Mouse (Mus musculus) Muller cell, postnatal 12 days (primary cell): ENCODE data around the gene Onecut1.

Source experiments
- DNase-seq: peaks from one replicate; pipeline ENCODE4 v3.0.0-alpha.2; 2015; ENCODE audit errors: inconsistent ontology term

Onecut1 gene

DNA sequence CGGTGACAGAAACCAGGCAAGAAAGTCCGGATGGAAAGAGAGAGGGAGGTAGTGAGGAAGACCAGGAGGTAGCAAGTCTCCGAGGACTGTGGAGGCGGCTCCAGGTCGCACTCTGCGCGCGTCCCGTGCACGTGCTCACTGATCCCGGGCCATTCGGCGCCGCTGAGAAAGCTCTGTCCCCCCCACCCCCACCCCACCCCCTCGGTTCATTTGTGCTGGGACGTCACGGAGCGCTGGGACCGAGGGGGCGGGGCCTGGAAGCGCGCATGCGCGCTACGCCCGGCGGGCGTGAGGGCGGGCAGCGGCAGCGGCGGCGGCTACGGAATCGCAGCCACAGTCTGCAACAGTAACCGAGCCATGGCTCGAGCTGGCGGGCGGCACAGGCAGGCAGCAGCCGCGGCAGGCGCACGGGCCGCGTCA lies at the start of gene Onecut1:
Gene Onecut1 (plus strand): TSS at position 361 of the 420 bp plus-strand sequence.
- peak; percentile 69 for DNase-seq

DNA sequence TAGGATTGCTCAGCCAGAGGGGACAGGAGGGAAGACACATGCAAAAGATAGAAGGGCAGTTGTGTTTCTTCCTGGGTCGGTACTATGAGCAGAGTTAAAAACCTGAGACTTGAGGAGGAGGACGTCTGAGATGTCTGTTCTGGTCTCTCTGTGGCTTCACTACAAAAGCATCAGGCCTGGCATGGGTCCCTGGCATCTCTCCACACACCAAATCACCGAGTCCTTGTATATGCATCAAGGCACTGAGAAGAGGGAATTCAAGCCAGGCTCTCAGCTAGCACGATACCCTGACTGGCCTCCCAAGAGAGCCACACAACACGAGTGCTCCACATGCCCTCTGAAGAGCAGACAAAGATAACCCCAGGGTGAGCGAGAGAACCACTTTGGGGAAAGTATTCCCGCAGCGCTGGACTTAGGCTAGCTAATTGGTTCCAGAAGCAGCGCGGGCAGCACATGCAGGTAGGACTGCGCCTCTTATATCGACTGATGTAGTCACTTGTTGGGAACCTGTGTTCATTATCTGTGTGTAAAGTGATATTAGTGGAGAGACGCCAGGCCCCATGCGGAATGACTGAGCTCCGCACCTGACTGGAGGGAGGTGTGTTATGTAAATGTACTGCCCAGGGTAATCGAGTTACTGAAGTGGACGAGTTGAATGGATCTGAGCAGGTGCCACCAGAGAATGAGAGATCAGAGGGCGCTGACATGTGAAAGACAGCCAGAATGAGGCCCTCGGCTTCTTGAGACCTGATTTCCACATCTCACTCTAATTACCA lies 41.8 kb upstream of the Onecut1 start:
- DNase-seq = no peak

DNA sequence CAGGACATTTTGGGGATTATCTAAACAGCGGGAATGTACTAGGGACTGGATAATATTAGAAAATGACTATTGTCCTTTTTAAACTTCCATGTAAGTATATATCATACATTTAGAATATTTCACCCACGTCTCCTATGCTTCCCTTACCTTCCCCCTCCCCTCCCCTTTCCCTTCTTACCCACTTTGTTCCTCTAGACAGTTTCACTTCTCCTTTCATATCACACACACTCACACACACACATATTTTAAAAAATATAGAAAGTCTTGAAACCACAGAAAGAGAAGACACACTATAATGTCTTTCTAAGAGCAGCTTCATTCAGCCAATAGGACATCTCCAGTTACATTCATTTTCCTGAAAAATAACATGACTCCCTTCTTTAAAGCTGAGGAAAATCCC lies 36.6 kb upstream of the Onecut1 start:
- no peak for DNase-seq

DNA sequence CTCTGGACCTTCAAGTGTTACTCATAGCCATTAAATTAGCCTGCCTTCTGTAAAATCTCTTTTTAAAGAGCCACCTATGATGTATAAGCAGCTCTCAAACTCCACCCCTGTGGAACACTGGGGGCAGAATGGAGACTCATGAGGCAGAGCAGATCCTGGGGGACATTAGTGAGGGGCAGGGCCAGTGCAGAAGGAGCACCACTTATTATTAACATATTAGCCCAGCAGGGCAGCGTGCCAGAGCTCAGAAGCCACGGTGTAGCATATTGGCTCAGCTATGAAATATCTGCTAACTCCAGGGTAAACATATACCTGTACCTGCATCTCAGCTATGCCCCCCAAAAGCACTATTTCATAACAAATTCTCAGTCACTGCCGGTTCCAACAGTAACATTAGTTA lies 32.5 kb upstream of the Onecut1 start:
- no peak for DNase-seq

DNA sequence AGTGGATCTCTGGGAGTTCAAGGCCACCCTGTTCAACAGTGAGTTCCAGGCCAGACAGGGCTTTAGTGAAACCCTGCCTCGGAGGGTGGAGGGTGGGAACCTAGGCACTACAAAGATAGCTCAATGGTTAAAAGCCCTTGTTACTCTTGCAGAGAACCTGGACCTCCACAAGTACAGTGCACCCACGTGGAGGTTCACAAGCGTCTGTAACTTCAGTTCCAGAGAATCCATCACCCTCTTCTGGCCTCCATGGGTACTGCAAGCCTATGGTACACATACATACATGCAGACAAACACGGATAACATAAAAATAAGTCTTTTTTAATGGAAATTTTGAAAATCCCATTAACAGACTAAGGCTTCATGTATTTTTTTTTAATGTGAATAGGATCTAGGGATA lies 18.8 kb upstream of the Onecut1 start:
- DNase-seq = no peak

DNA sequence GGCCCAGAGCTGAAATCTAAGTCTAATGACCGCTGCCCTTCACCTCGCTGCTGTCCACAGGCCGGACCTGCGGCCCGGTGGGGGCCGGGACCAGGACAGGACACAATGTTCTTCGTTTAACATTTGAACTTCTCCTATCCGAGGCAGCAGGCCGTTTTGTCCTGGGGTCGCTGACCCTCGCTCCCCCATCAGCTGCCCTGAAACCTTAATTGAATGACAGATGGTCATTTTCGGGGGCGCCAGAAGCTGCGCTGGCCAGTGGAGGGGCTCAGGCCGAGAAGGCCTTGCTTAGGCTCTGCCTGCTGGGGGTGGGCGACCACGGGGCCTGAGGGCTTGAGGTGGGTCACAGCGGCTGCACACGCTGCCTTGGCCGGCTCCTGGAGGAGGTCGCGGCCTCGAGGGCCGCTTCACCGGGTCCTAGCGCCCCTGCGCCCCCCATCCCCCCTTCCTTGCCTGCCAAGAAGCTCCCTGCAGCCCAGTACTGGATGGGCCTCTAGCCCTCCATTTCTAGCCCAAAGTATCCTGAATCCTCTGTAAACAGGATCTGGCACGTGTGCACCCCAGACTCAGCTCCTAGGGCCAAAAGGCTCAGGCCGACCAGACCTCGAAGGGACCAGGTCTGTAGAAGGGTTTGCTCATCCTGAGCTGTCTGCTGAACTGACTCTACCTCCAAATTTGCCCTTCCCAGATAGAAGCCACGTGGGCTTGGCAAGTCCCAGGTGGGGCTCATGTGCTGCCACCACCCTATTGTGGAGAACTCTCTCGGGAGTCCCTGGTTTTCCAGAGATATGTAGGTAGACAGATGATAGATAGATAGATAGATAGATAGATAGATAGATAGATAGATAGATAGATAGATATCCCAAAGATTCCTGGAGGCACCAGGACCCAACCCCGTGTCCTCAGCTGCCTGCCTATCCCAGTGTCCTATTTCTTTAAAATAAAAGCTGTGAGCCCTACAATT lies 14.6 kb upstream of the Onecut1 start:
- DNase-seq = no peak

DNA sequence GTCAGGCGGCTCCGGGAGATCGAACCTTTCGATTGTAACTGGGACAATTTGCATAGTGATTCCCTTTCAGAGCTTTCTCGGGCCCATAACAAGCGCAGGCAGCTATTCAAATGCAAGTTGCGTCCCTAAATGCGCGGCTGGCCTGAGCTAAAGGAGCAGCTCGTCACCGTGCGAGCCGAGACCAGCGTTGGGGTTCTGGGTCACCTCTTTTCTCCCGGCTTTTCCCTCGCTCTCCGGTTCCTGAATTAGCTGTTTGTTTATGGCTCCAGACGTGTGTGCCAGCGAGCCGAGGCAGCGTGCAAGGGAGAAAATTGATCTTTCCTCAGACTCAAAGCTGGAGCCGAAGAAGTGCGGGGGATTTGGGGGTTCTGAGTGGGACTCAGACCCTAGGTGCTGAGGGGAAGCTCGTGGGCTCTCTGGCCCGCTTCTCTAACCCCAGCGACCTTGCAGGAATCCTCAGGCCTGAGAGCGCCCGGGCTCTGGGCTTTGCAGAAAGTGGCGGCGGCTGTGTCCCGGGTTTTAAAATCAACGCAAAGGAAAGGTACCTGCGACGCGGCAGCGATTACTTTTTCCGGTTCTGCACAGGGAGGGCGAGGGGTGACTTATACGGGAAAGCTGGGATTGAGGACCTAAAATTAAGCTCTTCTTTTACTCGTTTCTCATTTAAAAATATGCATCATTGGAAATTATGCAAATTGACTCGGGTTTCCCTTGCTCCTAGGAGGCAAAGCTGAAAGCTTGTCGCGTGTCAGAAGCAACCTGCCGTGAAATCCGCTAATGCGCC lies 13.1 kb upstream of the Onecut1 start:
- peak; percentile 29 for DNase-seq

DNA sequence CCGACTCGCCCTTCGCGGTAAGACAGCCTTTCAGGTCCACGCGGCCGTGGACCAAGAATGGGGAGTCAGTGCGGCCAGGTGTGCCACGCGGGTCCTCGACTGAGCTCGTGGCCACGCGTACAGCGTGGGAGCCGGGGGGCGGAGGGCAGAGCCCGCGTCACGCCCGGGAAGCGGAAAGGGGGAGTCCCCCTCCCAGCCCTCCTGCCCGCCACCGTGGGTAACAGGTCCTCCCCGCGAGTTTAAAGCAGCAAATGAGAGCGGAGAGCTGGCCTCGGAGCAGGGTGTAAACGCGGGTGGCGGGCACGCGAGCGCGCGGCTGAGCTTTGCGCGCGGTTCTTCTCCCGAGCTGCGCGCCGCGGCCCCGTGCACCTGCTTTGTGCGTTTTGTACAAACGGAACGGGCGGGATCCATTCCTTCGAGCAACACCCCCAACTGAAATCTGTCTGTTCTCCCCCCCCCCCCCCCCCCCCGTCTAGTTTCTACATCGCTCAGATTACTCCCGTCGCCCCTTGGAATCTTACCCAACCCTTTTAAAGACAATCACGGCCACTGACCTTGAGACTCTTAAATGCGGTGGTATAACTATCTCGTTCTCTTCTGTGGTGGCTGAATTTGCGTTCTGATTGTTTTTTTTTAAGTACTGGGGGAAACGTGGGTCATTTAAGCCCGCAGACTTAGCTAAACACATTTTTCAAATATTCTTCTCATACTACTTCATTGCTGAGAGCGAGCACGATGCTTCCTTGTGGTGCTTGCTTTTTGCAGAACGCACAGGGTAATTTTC lies 12.3 kb upstream of the Onecut1 start:
- DNase-seq = peak; percentile 22

DNA sequence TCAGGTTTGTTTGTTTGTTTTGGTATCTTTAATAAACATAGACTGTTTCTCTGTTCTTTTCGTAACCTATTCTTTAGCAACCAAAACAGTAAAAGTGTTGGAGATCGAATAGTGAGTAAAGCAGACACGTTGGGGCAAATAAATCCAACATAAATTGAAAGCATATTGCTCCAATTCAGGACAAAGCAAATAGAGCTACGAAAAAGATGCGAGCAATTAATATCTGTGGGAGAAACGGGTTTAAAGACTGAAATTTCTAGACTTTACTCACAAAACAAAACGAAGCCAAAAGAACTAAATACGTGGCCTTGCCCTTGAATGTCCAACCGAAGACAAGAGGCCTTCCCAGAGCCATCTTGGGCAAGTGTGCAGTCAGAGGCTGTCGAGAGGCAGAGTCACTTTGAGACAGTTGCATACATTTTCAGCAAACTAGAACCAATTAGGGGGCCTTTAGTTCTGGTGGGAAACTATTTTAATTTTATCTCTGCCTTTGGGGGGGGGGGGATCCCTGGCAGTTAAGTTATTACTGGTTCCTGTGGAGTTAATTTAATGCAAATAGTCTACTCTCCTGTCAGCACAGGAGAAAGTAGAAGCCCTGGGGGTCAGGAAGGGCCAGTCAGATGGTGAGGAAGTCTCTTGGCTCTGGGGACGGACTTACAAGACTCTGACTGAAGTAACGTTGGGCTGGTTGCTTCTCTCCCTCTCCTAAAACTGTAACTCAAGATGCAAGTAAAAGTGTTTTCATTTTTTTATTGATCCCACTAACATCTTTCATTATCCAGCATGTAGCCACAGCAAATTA lies 11.5 kb upstream of the Onecut1 start:
- peak; percentile 19 for DNase-seq

DNA sequence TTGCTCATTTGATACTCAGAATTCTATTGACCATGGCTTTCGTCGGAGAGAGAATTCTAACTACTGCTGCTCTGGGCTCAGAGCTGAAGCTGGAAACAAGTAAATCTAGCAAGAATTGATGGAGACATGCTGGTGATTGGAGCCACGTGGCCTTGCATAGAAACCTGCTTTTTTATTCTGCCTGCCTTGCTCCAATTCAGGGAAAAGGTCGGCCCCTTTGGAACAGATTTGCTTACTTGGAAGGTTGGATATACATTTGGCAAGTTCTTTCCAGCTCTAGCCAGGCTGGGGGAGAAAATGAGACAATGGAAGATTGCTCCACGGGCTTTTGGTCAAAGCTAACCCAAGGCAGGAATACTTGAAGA lies 11.0 kb upstream of the Onecut1 start:
- DNase-seq = no peak

DNA sequence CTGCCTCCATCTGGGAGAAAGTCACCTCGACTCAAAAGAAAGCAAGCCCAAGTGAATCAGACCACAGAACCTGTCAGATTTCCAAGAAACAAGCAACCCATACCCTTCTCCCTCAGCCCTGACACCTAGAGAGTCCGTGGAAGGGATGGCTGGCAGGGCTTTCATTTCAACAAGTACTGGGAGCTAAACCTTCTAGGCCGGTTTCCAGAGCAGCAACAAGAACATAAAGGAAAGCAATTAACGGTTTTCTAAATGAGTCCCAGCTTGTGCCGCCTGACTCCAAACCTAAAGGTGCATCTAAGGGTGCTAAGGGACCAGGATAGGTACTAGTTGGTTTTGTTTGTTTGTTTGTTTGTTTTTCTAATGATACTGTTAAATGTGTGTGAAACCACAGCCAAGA lies 10.1 kb upstream of the Onecut1 start:
- no peak for DNase-seq

DNA sequence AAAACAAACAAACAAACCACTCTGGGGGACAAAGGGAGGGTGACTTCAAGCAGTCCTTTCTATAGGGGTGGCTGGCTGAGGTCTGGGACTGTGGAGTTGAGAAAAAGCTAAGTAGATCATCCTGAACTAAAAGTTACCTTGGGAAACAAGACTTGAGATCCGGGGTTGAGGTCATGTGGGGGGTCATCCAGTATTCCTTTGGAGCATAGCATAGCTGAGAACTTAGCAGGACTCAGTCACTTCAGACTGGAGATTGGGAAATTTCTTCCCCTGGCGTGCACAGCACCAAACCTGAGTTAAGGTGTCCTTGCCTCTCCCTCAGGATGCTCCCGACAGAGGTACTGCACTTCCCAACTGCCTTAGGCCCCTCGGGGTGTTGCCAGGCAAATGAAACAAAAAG lies 9.4 kb upstream of the Onecut1 start:
- no peak for DNase-seq

DNA sequence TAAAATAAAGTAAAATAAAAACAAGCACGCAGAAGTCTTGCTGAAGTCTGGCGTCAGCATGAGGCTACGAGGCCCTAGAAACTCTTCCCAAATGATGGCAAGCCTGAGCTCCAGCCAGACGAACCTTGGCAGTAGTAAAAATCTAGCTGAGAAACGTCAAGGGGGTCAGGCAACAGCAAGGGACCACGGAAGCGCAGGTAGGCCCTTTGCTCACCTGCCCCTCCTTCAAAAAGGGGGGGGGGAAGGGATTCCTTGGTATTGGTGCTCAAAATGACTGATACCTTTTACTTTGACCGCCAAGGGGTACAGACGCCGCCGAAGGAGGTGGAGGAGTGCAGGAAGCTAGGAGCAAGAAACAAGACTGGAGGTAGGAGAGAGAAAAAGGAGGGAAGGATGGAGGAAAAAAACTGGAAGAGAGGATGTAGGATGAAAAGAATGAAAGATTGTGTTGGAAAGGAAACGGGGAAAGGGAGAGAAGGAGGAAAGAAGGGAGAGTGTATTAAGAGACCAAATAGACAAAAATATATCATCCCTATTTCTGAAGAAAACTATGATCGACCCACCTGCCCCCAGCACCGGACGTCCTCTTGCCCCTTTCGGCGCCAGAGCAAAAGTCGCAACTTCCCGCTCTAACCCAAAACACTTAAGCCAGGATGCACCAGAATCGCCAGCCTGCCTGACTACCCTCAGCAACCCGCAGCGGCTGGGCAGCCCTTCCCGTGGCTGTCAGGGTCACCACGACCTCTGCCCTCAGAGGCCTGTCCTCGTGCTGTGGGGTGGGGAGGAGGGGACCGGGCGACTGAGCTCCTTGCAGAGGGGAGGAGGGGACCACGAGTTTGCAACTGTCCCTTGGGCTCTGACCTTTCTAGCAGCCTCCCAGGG lies 8.3 kb upstream of the Onecut1 start:
- DNase-seq = no peak

DNA sequence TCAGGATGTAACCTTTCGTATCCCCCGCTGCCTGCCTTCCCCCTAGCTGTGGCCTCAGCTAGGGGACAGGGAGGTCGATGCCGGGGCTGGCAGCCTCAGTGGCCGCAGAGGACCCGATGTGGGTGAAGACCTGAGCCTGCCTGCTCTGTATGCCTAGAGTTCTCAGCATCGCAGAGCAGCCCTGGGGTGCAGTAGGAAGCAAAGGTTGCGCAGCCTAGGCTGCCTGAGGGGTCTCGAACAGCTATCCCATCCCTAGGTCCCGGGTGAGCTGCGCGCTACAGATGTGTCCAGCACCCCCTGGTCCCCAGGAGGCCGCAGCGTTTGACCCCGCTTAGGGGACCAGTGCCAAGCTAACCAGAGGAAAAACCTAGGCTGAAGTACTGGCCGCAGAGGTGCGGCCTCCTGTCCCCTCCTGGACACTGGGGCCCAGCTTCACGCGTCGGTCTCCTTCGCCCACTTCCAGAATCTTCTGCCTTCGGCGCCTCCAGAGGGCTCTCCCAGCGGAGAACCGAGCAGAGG lies 7.6 kb upstream of the Onecut1 start:
- no peak for DNase-seq

DNA sequence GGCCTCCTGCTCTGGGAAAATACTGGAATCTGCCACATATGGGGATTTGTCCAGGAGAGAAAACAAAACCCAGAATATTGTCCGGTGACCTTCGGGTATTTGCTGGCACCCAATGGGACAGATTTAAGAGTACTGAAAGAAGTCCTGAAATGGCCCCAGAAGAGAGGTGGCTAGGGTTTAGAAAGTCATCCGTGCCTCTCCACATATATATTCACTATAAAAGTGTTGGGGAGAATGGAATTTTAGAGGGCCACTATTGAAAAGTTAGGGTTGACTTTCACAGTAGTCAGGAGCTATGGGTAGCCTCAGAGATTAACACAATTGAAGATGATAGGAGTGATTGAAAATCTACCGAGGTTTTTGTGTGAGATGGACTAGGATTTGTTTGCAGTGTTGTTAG lies 6.3 kb upstream of the Onecut1 start:
- no peak for DNase-seq

DNA sequence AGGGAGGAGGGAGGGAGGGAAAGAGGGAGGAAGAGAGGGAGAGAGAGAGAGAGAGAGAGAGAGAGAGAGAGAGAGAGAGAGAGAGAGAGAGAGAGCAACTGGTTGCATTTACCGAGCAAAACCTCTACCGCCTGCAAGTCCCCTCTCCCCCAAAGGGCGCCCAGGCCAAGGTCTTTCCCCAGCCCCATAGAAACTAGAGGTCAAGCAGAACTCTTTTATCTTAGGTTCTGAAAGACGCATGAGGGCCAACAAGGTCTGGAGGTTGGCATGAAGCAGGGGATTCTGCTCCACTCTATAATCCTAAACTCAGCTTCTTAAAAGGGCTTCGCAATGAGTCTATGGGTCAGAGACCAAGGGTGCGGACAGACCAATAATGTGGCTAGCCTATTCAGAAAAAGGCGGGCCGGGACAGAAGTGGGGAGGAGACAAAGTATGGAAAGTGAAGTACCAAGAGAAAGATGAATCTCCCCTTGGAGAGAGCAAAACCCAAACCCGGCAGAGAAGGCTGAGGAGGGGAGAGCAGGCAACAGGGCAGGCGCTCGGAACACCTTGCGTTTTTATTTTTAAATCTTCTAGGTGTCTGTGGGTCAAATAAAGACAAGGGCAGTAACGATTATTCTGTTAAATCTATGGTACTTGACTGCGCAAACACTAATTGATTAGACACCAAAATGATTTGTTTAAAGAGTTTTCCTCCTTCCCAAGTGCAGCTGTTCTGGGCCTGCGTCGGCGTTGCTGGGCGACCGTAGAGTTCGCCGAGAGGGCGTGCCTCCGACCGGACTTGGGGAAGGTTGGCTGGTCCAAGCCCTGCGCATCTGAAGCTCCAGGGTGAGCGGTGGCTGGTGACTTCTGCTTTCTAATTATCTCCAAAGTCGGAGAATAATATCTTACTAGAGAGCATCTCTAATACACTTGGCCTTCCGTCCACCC lies 4.9 kb upstream of the Onecut1 start:
- DNase-seq = no peak

DNA sequence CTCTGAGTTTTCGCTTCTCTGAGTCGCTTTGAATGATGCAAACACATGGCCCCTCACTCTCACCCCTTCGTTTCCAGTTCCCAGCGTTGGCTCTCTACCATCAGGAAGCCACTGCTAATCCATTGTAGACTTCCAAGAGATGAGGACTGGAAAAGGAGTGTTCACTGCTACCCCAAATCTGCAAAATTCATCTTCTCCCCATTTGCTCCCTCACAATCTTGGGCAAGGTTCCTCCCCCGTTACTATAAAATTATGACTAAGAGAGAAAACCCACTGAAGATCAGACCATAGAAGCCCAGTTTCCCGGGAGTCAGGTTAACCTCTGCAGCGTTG lies 4.2 kb upstream of the Onecut1 start:
- DNase-seq = no peak

DNA sequence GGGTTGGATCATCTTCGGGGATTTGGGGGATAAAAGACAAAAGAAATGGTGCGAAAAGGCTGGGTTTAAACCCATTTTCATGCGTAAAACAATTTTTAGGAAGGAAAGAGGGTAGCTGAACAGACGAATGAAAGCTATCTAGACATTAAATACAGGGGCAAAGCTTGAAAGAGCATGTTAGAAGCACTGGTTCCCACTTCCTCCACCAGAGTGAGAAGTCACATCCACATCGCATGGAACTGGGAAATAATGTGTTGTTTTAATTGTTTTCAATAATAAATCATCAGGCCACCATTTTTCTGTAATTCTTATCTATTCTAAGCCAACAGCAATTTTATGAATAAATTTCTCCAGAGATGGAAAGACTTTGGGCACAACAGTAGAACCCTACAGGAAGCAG lies 3.6 kb upstream of the Onecut1 start:
- no peak for DNase-seq
